Mouse (Mus musculus) c-Kit-positive CD71-positive TER-119-negative erythroid progenitor cells, embryonic 14.5 days (primary cell): ENCODE data around the gene Fam124a.
"Not testable (repeated sequence)": the region's sequence is repeated elsewhere in the genome, so short reads cannot be mapped to it uniquely, and the experiment has no call there.

Experiments used
- DNase-seq: peaks from one replicate; pipeline ENCODE4 v3.0.0-alpha.2; 2013; ENCODE audit warnings: low read depth

The Fam124a gene

DNA sequence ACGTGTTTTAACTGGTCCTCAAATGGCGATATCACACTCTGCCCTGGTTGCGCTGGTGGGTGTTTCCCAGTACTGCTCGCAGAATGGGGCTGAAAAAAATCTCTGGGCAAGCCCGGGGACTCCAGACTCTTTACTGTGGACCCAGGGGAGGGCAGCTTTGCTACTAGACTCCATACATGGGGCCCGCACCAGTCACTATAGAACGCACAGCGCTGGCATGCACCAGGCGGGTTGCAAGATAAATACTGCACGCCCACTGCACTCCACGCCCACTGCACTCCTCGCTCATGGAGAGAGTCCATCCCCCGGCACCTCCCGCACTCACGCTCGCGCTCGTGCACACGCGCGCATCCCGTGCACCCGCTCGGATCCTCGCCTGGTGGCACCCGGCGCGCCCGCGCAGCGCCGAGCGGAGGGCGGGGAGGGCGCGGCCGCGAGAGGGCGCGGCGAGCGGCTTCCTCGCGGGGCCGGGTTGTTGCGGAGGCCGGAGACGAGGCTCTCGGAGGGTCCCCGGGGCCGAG lies at the start of gene Fam124a:
TSS of gene Fam124a (plus strand) at position 429 of the 521 bp plus-strand sequence.
- DNase-seq: peak; percentile 19

DNA sequence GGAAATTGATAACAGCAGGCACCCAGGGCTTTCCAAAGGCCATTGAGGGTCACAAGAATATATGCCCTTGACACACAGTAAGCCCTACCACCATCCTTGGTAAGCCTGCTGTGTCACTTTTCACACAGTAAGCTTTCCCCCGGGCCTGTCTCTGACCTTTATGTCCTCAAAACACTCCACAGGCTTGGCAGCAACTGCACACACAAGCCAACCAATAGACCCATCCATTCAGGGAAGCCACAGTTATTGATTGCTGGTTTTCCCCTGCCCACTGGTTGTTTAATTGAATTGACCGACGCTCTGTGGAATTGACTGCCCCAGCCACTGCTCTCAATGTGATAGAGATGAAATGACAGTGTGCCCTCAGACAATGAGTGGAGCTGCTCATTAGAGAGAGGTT lies 49.3 kb upstream of the Fam124a start:
- no peak for DNase-seq

GRCm38 (mm10) chr14:62509350-62509749 lies 46.2 kb upstream of the Fam124a start:
- no peak for DNase-seq

DNA sequence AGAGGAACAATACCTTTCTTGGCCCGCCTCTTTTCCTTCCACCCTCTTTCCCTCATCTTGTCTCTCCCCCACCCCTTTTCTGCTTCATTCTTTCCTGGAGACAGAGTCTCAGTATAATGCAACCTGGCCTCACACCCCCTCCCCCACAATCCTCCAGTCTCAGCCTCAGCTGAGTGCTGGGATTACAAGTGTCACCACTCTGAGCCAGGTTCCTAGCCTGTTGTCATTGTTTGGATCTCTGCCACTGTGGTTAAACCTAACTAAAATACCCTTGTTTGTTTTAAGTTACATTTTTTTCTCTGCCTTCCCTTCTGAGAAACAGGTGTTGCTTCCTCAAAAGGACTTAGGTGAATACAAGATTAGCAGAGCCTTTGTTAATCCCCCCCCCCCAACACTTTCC lies 42.7 kb upstream of the Fam124a start:
- no peak for DNase-seq

GRCm38 (mm10) chr14:62530951-62531350 lies 24.6 kb upstream of the Fam124a start:
- no peak for DNase-seq

DNA sequence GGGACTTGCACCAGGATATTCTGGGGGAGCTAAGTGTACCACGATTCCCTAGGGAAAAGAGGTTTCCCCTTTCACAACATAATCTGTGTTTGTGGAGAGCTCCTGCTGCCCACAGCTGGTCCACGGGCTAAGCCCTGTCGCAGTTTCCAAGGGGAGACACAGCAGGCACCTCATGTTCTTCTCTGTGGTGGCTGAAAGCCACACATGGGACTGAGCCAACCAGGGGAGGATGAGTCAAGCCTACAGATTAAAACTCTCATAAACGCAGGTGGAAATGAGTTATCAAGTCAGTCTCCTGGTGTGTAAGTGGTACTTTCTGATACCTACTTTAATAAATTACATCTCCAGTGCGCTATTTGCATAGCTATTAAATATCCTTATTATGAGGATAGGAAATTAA lies 19.4 kb upstream of the Fam124a start:
- DNase-seq: no peak

- no peak for DNase-seq
These were observed 18.5 kb upstream of the Fam124a start for GRCm38 (mm10) chr14:62536988-62537387.

DNA sequence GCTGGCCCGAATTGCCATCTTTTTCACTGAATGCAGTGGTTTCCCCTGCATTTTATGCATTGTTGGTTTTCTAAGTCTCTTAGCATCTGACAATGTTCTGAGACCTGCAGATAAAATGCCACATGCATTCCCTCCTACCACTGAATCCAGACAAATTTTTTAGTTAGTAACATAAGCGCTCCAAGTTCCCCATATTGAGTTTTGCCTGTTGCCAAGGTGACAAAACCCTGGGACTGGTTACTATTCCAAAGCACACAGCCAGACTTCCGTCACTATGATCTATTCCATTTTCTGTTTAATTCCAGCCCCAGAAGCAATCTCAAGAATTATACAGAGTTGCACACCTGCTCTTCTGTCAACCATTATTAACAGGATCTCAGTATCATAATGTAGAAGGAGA lies 15.7 kb upstream of the Fam124a start:
- DNase-seq: no peak

GRCm38 (mm10) chr14:62541751-62542150 lies 13.8 kb upstream of the Fam124a start:
- no peak for DNase-seq

GRCm38 (mm10) chr14:62546296-62546695 lies 9.2 kb upstream of the Fam124a start:
- no peak for DNase-seq

GRCm38 (mm10) chr14:62546746-62547145 lies 8.8 kb upstream of the Fam124a start:
- no peak for DNase-seq

DNA sequence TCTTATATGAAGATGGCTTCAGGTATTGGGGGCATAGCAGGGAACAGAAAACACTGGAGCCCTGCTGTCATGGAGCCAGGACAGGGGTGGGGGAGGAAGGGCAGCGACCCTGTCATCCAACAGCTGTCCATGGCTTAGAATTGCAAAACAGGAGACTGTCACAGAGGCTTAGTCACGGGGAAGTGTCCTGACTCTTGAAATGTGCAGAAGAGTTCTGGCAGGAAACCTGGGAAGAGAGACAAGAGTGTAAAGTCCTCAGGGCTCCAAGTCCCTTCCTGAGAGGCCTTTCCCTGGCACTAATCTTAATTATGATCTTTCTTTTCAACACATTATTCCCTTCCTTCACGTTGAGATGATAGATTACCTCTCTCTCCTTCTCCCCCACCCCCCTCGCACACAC lies 5.4 kb upstream of the Fam124a start:
- DNase-seq: no peak

- DNase-seq: no peak
These were observed 2.8 kb upstream of the Fam124a start for GRCm38 (mm10) chr14:62552771-62553170.

- DNase-seq: no peak
These were observed 1.8 kb upstream of the Fam124a start for GRCm38 (mm10) chr14:62553786-62554185.

GRCm38 (mm10) chr14:62555840-62556810 lies 588 bp downstream of the Fam124a start:
- DNase-seq: no peak

DNA sequence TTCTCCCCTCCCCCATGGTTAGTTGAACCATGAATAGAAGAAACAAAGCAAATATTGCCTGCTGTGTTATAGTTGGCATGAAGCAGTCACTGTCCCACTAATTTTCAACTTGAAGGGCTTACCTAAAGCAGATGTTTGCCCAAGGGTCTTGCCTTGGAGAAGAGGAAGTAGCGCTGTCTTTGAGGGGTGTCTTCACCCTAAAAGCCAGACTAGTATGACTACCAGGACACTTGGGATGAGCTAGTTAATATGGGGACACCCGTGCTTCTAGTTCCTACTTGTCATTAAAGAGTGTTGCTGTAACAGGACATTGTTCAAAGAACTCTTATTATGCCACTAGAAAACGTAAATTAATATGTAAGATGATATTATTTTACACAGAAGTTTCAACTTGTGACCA lies 1.6 kb downstream of the Fam124a start:
- DNase-seq: no peak

DNA sequence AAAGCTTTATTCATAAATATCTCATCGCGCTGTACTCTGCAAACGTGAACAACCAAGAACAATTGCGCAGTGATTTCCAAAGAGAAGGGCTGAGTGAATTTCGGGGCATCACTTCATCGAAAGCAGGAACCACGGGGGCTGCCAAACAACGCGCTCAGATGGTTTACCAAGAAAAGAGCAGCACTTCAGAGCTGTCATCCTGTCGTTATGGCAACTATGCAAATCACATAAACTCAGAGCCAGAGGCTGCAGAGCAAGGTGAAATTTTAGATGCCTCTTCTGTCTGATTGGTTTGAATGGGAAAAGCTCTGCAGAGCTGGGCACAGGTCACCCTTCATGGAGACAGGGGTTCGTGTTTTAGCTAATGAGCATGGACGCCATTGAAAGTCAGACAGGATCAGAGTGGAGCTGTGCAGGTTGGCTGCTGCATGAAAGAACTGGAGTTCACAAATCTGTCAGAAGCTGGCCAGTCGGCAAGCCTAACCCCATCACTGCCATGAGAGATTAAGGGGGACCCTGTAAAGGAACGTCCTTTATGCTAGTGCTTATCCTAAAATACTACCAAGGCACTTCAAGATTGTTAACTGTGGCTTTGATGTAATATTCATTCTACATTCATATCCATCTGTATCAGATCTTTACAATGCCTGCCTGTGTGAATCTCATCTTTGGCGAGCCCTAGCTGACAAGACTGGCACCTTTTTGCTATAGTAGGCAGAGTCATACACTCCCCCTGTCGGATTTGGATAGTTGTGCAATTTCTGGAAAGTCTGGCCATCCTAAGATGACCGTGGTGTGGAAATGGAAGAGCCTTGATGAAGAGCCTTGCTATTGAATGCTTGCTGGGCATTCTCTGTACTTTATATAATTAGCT lies 6.6 kb downstream of the Fam124a start:
- no peak for DNase-seq

GRCm38 (mm10) chr14:62563679-62564078 lies 8.1 kb downstream of the Fam124a start:
- DNase-seq: no peak

- not testable (repeated sequence) for DNase-seq
These were observed 11.3 kb downstream of the Fam124a start, which contains the start of gene Gm4131 for GRCm38 (mm10) chr14:62566821-62567220. Gene Gm4131 (minus strand): TSS chr14:62566921.

- DNase-seq: no peak
These were observed 13.9 kb downstream of the Fam124a start for GRCm38 (mm10) chr14:62569463-62569862.

GRCm38 (mm10) chr14:62570299-62570698 lies 14.8 kb downstream of the Fam124a start:
- DNase-seq: no peak

DNA sequence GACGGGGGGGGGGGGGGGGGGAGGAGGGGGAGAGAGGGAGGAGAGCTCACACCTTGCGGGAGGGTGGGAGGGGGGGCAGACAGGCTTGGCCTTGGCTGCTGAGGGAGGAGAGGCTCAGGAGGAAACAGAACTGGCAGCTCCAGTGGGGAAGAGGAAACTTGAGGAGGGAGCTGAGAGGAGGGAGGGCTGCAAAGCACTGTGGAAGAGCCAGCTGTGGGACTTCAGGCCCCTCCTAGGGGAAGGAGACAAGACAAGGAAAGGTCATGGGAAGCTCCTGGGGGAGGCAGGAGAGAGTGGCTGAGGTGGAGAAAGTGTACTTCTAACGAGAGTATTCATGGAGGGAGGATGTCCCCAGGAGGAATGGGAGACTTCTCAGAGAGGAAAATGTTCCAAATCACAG lies 17.9 kb downstream of the Fam124a start:
- DNase-seq: no peak
